Mouse (Mus musculus): ENCODE results near the gene Chsy1.

Gene Chsy1

DNA sequence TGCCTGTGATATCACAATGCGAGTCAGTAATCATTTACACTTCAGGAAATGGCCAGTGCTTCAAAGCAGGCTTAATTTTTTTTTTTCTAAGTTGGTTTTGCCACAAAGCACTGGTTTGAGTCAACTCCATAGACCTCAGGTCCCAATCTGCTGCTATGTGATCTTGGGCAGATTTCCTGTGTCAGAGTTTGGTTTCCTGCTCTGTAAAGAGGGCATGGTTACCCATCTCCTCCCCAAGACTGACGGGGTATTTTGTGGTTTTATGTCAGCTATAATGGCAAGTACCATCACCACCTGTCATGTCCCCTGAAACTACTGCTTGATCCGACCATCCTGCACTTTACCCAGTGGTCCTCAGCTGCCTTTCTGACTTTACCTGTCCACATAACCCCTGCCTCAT, 70.9 kb downstream of the Chsy1 start:
- DNase-seq = no peak

- DNase-seq = no peak
Observed at GRCm38 (mm10) chr7:66180711-66181365, 71.5 kb downstream of the Chsy1 start.

- no peak for DNase-seq
Observed at GRCm38 (mm10) chr7:66182075-66182715, 72.9 kb downstream of the Chsy1 start.

DNA sequence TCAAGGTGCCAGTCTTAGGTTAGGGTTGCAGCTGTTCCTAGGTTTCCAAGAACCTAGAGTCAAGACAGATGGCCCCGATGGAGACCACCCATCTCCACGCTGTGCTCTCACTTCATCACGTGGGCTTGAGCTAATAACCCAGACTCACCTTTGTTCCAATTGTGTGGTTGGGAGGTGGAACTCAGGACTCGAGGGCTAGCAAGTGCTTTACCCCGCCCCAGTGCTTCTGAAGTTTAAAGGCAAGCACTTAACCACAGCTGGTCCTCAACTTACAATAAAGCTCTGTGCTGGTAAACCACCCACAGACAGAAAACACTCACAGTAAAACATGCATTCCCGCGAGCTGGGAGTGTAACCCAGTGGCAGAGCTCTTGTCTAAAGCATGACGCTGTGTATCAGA, 74.1 kb downstream of the Chsy1 start:
- DNase-seq = no peak

DNA sequence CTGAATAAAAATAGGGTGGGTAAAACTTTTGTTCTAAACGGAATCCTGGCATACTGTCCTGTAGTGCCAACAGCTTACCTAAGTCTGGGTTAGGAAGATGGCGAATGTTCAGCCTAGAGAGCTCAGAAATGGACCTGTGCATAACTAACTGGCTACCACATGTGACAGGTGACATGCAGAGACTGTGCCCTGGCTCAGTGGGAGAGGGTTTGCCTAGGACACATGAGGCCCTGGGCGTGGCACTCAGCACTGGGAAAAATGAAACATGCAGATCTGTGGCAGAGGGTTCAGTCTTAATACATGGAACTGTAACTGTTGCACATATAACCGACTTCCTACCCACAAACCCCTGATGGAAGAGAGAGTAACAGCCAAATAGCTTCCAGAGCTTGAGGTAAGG, 74.7 kb downstream of the Chsy1 start:
- DNase-seq = no peak

DNA sequence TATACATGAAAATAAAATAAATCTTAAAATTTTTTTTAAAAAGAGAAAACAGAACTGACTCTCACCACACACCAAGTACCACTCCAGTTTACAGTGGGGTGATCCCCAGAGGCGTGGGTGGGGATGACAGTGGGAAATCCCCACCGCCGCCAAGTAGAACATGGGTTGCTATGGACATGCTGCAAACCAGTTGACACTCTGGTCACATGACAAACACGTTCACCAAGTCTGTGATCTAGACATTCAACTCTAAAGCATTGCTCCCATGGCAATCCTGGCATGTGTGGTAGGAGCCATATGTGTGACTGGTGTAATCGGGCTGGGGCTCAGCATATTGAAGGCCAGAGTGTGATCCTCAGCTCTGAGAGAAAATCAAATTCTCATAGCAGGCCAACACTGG, 76.1 kb downstream of the Chsy1 start:
- no peak for DNase-seq

DNA sequence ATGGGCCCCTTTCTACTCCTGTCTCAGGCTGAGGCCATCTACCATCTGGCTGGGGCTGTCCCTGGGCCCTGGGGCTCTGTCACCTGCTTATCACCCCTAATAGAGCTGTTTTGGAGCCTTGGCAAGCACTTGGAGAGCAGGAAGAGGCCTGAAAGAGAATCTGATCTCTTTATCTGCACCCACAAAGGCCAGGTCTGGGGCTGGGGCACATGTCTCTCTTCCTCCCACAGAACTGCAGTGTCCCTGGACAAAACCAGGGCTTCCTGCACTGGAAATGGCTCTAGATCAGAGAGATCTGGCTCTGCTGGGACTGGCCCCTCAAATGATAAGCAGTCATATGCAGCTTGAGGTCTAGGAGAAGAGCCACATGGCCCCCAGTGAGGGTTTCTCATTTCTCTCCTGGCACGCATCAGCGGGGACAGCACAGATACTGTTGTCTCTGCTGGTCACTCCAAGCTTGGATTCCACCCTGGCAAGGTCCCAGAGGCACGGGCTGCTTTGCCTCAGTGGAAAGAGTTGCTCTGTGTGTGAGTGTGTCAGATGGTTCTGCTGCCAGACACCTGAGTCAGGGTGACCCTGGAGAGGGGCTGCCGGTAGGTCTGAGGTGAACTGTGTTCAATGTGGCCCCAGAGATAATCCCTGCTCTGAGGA, 78.4 kb downstream of the Chsy1 start:
- no peak for DNase-seq

GRCm38 (mm10) chr7:66190385-66190784, 81.1 kb downstream of the Chsy1 start:
- peak in 1 of 2 experiments; percentile 33 for DNase-seq

GRCm38 (mm10) chr7:66194511-66194910, 85.2 kb downstream of the Chsy1 start:
- no peak for DNase-seq

DNA sequence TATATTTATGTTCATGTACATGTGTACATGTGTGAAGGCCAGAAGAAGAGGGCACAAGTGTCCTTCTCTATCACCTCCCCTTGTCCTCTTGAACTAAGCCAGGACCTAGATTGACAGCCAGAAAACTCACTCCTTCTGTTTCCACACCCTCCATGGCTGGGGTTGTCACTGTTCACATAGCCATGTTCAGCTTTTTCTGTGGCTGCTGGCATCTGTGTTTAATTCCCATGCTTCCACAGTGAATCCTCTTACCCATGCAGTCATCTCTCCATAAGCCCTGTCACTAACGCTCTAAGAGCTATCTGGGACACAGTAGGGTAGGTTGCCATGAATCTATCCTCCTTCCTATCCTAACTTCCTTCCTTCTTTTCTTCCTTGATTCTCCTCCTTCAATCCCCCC, 86.6 kb downstream of the Chsy1 start:
- no peak for DNase-seq

GRCm38 (mm10) chr7:66196609-66197445, 87.5 kb downstream of the Chsy1 start:
- no peak for DNase-seq

DNA sequence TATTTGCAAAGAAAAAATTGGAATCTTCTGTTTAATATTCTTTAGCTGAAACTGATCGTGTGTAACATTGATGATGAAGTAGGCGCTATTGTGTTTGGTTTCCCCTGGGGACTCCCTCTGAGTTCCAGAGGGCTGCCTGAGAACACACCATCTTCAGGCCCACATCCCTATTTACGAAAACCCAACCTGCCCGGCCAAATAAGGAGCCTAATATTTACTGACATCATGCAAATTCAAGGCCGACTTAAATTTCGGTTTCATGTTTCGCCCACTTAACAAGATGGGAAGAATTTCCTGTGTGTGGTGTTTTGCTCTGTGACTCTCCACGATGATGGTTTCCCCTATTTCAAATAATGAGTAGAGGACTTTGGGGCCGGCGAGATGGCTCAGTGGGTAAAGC, 89.1 kb downstream of the Chsy1 start:
- DNase-seq = no peak

GRCm38 (mm10) chr7:66199391-66199831, 90.1 kb downstream of the Chsy1 start:
- no peak for DNase-seq

DNA sequence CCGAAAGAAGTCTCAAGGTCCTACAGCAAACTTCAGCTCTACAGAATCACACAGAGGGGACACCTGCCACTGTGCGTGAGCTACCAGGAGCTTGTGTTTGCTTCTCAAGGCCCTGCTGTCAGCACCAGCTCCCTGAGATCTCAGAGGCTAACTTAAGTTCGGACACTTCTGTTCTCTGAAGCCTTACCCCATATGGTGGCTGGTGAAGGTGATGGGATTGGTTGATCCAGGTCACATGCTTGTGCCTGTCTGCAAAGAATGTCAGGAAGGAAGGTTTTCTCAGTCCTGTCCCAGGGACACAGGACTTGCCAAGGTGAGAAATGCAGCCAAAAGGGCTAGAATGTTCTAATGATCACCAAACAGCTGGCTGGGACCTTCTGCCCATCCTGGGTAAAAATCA, 91.1 kb downstream of the Chsy1 start:
- DNase-seq = no peak

GRCm38 (mm10) chr7:66200791-66201450, 91.6 kb downstream of the Chsy1 start:
- no peak for DNase-seq

- DNase-seq = no peak
Observed at GRCm38 (mm10) chr7:66201657-66202056, 92.3 kb downstream of the Chsy1 start.

DNA sequence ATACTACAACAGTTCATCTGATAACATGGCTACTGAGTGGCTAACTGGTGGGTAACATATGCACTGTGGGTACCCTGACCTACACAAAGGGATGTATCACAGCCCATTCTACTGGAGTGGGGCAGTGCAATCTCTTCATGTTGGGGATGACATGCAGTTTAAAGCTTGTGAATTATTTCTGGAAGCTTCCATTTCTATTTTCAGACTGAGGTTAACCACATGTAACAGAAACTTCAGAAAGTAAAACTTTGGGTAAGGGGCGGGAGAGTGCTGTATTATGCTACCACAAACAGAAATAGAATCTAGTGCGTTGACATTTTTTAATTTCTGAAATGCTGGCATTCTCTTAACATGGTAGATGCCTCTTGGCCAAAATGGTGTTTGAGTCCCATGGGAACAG, 100.6 kb downstream of the Chsy1 start:
- no peak for DNase-seq

DNA sequence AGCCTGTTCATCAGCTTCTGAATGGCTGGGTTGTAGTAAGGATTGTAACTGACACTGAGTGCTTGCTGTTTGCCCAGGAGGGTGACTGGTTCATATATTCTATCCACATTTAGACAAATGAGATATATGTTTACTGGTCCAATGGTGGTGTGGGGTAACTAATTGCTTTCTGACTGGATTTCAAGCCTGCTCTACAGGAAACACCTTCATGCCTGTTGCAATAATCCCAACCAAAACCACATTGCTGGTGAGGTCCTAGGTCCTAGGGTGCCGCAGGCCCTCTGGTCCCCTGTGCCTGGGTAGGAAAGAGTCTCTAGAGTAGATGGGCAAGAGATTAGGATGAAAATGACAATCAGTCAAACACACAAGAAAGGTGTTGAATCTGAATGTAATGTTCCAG, 103.6 kb downstream of the Chsy1 start:
- DNase-seq = no peak

- DNase-seq = no peak
Observed at GRCm38 (mm10) chr7:66214477-66214876, 105.2 kb downstream of the Chsy1 start.

DNA sequence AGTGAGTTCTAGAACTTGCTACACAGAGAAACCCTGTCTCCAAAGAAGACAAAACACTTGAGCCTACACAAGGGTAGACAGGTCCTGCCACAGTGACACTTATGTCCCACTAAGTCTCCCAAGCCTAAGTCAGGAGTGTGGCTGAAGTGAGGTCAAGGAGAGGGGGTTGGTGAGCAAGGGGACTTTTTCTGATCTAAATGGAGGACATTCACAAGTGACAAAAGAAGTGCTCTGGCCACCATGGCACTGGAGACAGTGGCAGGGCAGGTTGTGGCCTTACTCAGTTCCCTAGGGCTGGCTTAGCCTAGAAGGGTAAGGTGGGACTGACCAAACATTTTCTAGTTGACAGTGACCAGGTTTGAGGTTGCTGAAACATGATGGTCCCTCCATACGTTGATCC, 106.6 kb downstream of the Chsy1 start:
- DNase-seq = no peak

DNA sequence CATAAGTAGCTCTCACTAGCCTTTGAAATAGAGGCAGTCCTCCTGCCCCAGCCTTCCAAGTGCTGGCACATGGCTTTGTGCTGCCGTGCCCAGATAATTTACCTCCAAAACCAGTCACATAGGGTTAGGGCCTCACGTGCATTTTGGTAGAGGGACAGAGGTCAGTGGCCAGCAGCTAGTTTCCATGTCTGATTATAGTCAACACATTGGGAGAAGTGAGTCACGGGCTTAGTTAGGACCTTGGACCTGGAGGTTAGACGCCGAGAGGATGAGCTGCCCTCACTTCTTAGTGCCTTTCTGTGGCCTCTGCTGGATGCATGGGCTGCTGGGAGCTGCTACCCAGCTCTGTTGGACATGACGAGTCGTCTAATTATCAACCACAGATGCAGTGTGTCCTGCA, 107.7 kb downstream of the Chsy1 start:
- peak; percentile 33 to 55 for DNase-seq

GRCm38 (mm10) chr7:66217531-66218094, 108.3 kb downstream of the Chsy1 start:
- DNase-seq = no peak
